Mouse (Mus musculus) intestine, embryonic 14.5 days (tissue): ENCODE results near the gene Bclaf1. TPM values are rescaled to one million over a fixed set of nuclear protein-coding genes. Genes with fewer than 3 reads are reported as not detected.
A peak's percentile ranks its signal among the peaks of the same experiment; 100 is the strongest.

Source experiments
- ATAC-seq: fragments of 200-750 bp; cut with Nextera tagmentation; replicated peaks from 2 replicates; pipeline ENCODE4 v1.8.0; 2017; ENCODE audit warnings: low read depth, moderate number of reproducible peaks, moderate TSS enrichment, moderate library complexity; ENCODE audit not compliant: low FRiP score, low TSS enrichment
- DNase-seq: peaks from one replicate; pipeline ENCODE4 v3.0.0-alpha.2; 2018; ENCODE audit warnings: low spot score
- H3K27ac ChIP-seq: fragments of 300-500 bp; sonication (generic); 2 replicates; pipeline ENCODE4 v1.5.1; 2014; ENCODE audit warnings: low read depth, mild to moderate bottlenecking, control low read depth
- H3K27me3 ChIP-seq: fragments of 300-500 bp; sonication (generic); replicated peaks from 2 replicates; pipeline ENCODE4 v1.6.1; 2014; ENCODE audit warnings: low read length, control low read depth; ENCODE audit not compliant: control insufficient read depth, insufficient read depth
- H3K36me3 ChIP-seq: fragments of 300-500 bp; sonication (generic); 2 replicates; pipeline ENCODE4 v1.6.1; 2014; ENCODE audit warnings: low read length, control low read depth; ENCODE audit not compliant: control insufficient read depth, insufficient read depth
- H3K4me1 ChIP-seq: fragments of 300-500 bp; sonication (generic); replicated peaks from 2 replicates; pipeline ENCODE4 v1.6.1; 2014; ENCODE audit warnings: low read length, control low read depth, mixed read lengths; ENCODE audit not compliant: control insufficient read depth, insufficient read depth
- H3K4me2 ChIP-seq: fragments of 300-500 bp; sonication (generic); 2 replicates; pipeline ENCODE4 v1.6.1; 2014; ENCODE audit warnings: low read length
- H3K4me3 ChIP-seq: fragments of 300-500 bp; sonication (generic); 2 replicates; pipeline ENCODE4 v1.5.1; 2014; ENCODE audit warnings: low read depth, low read length, control low read depth, mixed read lengths
- H3K9ac ChIP-seq: fragments of 300-500 bp; sonication (generic); 2 replicates; pipeline ENCODE4 v1.6.1; 2014; ENCODE audit warnings: mild to moderate bottlenecking, low read length
- H3K9me3 ChIP-seq: fragments of 300-500 bp; sonication (generic); 2 replicates; pipeline ENCODE4 v1.6.1; 2016; ENCODE audit warnings: low read length, control low read depth; ENCODE audit not compliant: control insufficient read depth
- whole genome bisulfite sequencing: fragments of 180-500 bp; shearing (Covaris S2); extraction: QIAGEN DNeasy Blood & Tissue Kit; methylation state at CpG from one replicate; pipeline ENCODE4 v1.1.7; 2014; 5-methylcytosine and 5-hydroxymethylcytosine counted together
- polyA plus RNA-seq: library from polyadenylated mRNA; unstranded; fragments of >200 nt; fragmentation: Nextera tagmentation; extraction: Ambion mirVana; gene quantifications from 2 replicates; pipeline ENCODE4 v1.2.1, GENCODE M21; 2014

Bclaf1 gene
- polyA plus RNA-seq, 1 experiment from 2014 or later: 129 TPM

DNA sequence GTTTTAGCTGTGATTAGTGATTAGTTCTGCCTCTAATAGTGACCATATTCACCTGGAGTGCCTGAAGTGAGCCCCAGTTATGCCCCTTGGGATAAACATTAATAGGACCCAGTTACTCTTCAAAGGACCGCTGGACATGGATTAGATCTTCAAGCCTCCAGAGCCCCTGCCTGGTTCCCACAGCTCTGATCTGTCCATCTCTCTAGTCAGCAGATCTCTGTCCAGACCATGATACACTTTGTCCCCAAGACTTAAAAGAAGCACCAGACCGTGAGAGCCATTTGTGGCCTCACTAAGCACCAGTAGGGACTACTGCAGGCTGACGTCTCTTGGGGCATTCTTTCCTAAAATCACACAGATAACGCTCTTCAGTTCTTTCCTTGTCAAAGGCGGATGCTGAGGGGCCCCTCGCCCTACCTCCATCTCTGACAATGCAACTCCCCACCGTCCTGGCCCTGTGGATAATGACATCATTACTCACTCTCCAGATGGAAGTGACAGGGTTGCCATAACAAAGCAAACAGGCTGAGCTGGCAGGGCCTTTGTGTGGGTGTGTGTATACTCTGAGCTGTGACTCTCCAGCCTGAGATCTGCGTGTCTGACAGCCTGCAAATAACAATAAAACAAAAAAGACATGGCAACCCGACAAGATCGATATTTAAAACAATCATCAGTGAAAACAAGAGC lies 26.8 kb upstream of the Bclaf1 start:
- Histone ChIP-seq H3K9me3 (no peaks in the 10 kb centered on the region), H3K9ac (no peak overlapping the region), H3K27me3 (no peaks in the 10 kb centered on the region), H3K27ac (0 out of 2 replicates have a peak overlapping the region, but pooled peaks have one; percentile 14), H3K4me1 (peaks cover 19% of the 10 kb centered on the region), H3K36me3 (no peaks in the 10 kb centered on the region), H3K4me3 (no peak overlapping the region), H3K4me2 (peak overlapping the region; percentile 13; the same call in 1 of the 2 replicates)
- DNase-seq (peak; percentile 67), ATAC-seq (peak; percentile 85)
- 12% methylated on average over 10 of the region's 10 CpGs for WGBS

DNA sequence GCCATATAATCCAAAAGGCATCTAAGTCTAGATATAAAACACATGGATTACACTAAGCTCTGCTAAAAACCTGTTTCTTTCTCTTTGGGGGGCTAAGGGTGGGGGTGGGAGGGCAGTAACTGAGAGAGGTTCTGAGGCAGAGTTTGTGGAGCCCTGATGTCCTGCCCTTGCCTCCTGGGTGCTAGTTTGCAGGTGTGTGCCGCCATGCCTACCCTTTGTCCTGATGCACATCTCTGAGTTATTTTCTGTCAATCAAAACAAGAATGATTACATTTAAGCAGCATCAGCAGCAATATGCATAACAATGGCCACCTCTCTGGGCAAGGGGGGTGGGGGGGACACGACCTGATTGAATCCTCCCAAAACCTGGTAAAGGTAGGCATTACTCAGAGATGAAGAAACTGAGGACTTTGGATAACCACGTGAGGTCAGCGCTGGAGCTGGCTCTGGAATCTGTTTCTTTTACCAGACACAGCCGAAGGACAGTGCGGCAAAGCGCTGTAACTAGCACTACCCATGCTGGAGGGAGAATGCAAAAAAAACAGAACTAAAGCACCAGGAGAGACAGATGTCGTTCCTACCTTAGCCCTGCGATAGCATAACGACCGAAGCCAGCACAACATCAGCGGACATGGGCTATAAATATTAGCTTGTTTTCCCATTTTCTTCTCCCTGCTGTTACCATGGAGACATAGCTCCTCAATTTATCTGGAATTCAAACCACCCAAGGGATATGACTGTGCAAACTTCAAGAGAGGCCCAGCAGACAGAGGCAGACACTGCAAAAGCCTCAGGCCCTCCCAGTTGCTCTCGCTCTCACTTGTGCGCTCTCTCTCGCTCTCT lies 26.1 kb upstream of the Bclaf1 start:
- no peak overlapping the region for H3K4me3 ChIP-seq
- peak; percentile 61 for DNase-seq
- peaks cover 19% of the 10 kb centered on the region for H3K4me1 ChIP-seq
- peak overlapping the region; percentile 22; the same call in 1 of the 2 replicates for H3K27ac ChIP-seq
- 18% methylated on average over 15 of the region's 15 CpGs for WGBS
- no peaks in the 10 kb centered on the region for H3K27me3 ChIP-seq
- peak; percentile 29; the same call in 1 of the 2 replicates for ATAC-seq
- H3K9me3 ChIP-seq: no peaks in the 10 kb centered on the region
- peak overlapping the region; percentile 28 for H3K4me2 ChIP-seq
- peak overlapping the region; percentile 11; the same call in 1 of the 2 replicates for H3K9ac ChIP-seq
- H3K36me3 ChIP-seq: no peaks in the 10 kb centered on the region

- no peak overlapping the region for H3K4me3 ChIP-seq
- H3K27ac ChIP-seq: no peak overlapping the region
- peaks cover 19% of the 10 kb centered on the region for H3K4me1 ChIP-seq
- no peaks in the 10 kb centered on the region for H3K27me3 ChIP-seq
- DNase-seq (no peak), ATAC-seq (no peak)
- no peaks in the 10 kb centered on the region for H3K9me3 ChIP-seq
- H3K36me3 ChIP-seq: no peaks in the 10 kb centered on the region
- WGBS: 61% methylated on average over 6 of the region's 6 CpGs
- no peak overlapping the region for H3K4me2 ChIP-seq
- H3K9ac ChIP-seq: no peak overlapping the region
Observed at GRCm38 (mm10) chr10:20287369-20287768, 24.9 kb upstream of the Bclaf1 start.

GRCm38 (mm10) chr10:20290467-20290883 lies 21.8 kb upstream of the Bclaf1 start:
- Histone ChIP-seq H3K4me1 (peaks cover 15% of the 10 kb centered on the region), H3K9ac (no peak overlapping the region), H3K4me2 (peak overlapping the region; percentile 28), H3K4me3 (no peak overlapping the region), H3K36me3 (no peaks in the 10 kb centered on the region), H3K27ac (no peak overlapping the region), H3K9me3 (no peaks in the 10 kb centered on the region), H3K27me3 (no peaks in the 10 kb centered on the region)
- ATAC-seq (no peak), DNase-seq (peak; percentile 92)
- WGBS: 18% methylated on average over 11 of the region's 11 CpGs

DNA sequence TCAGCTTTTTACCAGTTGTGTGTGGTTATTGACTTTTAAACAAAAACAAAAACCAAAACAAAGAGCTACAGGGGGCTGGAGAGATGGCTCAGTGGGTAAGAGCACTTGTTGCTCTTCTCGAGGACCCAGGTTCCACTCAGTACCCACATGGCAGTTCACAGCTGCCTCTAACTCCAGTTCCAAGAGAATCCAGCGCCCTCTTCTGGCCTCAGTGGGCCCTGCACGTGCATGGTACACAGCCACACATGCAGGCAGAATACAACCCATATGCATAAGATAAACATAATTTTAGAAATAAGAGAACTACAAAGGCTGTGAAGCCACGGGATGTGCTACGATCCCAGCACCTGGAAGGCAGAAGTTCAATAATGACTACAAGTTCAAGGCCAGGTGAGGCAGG lies 16.3 kb upstream of the Bclaf1 start:
- H3K9me3 ChIP-seq: no peaks in the 10 kb centered on the region
- no peaks in the 10 kb centered on the region for H3K27me3 ChIP-seq
- H3K36me3 ChIP-seq: no peaks in the 10 kb centered on the region
- no peak overlapping the region for H3K4me2 ChIP-seq
- DNase-seq (no peak), ATAC-seq (no peak)
- no peak overlapping the region for H3K4me3 ChIP-seq
- 70% methylated on average over 5 of the region's 5 CpGs for WGBS
- H3K27ac ChIP-seq: no peak overlapping the region
- H3K9ac ChIP-seq: no peak overlapping the region
- H3K4me1 ChIP-seq: no peaks in the 10 kb centered on the region

DNA sequence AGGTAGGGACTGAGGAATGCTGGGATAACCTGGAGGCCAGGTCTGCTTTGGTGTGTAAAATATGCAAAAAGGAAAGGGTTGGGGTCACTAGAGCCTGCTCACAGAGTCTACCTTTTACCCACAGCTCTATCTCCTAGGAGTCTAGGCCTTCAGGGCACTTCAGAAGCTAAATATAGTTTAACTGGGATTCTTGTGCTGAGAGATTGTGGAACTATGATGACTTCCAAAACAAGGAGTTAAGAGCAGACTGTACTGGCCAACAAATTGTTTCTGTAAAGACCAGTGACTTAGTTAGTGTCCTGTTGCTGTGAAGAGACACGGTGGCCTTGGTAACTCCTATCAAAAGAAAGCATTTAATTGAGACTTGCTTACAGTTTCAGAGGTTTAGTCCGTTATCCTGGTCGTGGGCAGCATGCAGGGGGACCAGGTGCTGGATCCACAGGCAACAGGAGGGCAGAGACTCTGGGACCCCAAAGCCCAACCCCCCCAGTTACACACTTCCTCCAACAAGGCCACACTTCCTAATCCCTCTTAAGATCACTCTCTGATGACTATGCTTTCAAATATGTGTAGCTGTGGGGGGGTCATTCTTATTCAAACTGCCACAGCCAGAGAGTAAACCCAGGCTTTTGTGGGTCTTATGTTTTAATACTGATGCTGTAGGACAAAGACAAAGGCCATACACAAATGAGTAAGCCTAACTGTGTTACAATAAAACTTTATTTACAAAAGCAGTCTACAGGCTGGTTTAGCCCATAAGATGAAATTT lies 13.9 kb upstream of the Bclaf1 start:
- ATAC-seq: no peak
- Histone ChIP-seq H3K9me3 (no peaks in the 10 kb centered on the region), H3K4me3 (no peak overlapping the region), H3K36me3 (no peaks in the 10 kb centered on the region), H3K9ac (no peak overlapping the region), H3K4me2 (no peak overlapping the region), H3K27me3 (no peaks in the 10 kb centered on the region), H3K4me1 (no peaks in the 10 kb centered on the region), H3K27ac (no peak overlapping the region)
- no peak for DNase-seq
- 69% methylated on average over 3 of the region's 3 CpGs for WGBS

- no peak overlapping the region for H3K27ac ChIP-seq
- no peak overlapping the region for H3K4me3 ChIP-seq
- WGBS: 74% methylated on average over 5 of the region's 5 CpGs
- ATAC-seq (no peak), DNase-seq (no peak)
- H3K4me2 ChIP-seq: no peak overlapping the region
- no peak overlapping the region for H3K9ac ChIP-seq
- H3K9me3 ChIP-seq: no peaks in the 10 kb centered on the region
- H3K27me3 ChIP-seq: no peaks in the 10 kb centered on the region
- H3K36me3 ChIP-seq: no peaks in the 10 kb centered on the region
- no peaks in the 10 kb centered on the region for H3K4me1 ChIP-seq
Observed at GRCm38 (mm10) chr10:20299114-20299513, 13.2 kb upstream of the Bclaf1 start.

DNA sequence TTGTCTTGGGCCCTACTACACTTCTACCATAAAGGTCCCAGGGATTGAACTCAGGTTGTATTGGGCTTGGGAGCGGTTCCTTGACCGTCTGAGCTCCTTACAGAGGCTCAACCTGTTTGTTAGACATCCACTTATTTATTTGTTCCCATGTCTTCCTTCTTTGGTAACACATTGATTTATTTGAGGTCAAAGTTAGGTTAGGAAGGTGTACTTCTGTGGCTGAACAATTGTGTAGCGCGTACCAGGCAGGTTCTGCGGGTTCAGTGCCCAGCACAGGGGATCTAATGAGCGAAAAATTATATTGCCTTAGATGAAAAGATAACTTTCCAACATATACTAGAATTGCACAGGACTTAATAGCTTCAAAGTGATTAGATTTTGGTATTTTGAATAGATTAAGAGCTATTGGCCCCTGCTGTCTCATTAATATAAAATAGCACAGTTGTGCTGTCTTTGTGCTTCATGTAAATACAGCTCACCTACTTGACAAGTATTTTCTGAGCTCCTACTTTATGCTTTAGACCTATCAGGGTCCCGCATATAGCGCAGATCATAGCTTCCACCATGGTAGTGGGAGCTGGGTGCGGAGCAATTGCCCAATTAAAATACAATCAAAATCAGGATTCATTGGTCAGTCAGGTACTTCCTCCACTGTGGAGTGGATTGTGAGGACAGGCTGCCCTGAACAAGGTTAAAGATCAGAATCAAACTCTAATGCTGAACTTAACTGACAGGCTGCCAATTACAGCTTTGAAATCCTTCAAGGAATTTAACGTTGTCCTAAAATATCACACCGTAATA lies 1.1 kb upstream of the Bclaf1 start:
- Histone ChIP-seq H3K9me3 (no peaks in the 10 kb centered on the region), H3K27me3 (no peaks in the 10 kb centered on the region), H3K4me1 (peaks cover 14% of the 10 kb centered on the region), H3K4me3 (peak overlapping the region; percentile 96), H3K27ac (peak overlapping the region; percentile 95), H3K4me2 (peak overlapping the region; percentile 66), H3K9ac (peak overlapping the region; percentile 94), H3K36me3 (peaks cover 6% of the 10 kb centered on the region; the same call in 1 of the 2 replicates)
- 38% methylated on average over 11 of the region's 11 CpGs for WGBS
- ATAC-seq: no peak
- no peak for DNase-seq
